Mouse (Mus musculus) heart, embryonic 16.5 days (tissue): ENCODE measurements around the gene Pxylp1. TPM values are rescaled to one million over a fixed set of nuclear protein-coding genes. Genes with fewer than 3 reads are reported as not detected.

Experiments used
- ATAC-seq: fragments of 200-750 bp; cut with Nextera tagmentation; replicated peaks from 2 replicates; pipeline ENCODE4 v1.8.0; 2017; ENCODE audit warnings: moderate number of reproducible peaks; ENCODE audit not compliant: insufficient read depth, low FRiP score; ENCODE audit errors: extremely low read depth
- H3K27ac ChIP-seq: fragments of 300-500 bp; sonication (generic); 2 replicates; pipeline ENCODE4 v1.5.1; 2014; ENCODE audit warnings: mild to moderate bottlenecking, low read length, control low read depth, moderate library complexity
- H3K27me3 ChIP-seq: fragments of 300-500 bp; sonication (generic); 2 replicates; pipeline ENCODE4 v1.6.1; 2014; ENCODE audit warnings: low read length, mixed read lengths; ENCODE audit not compliant: control insufficient read depth, insufficient read depth
- H3K36me3 ChIP-seq: fragments of 300-500 bp; sonication (generic); 2 replicates; pipeline ENCODE4 v1.6.1; 2014; ENCODE audit not compliant: control insufficient read depth, insufficient read depth
- H3K4me1 ChIP-seq: fragments of 300-500 bp; sonication (generic); 2 replicates; pipeline ENCODE4 v1.6.1; 2014; ENCODE audit warnings: low read length, mixed read lengths; ENCODE audit not compliant: control insufficient read depth, insufficient read depth
- H3K4me2 ChIP-seq: fragments of 300-500 bp; sonication (generic); 2 replicates; pipeline ENCODE4 v1.6.1; 2014; ENCODE audit warnings: low read depth, mild to moderate bottlenecking, control low read depth, low read length
- H3K4me3 ChIP-seq: fragments of 300-500 bp; sonication (generic); 2 replicates; pipeline ENCODE4 v1.5.1; 2014; ENCODE audit warnings: mild to moderate bottlenecking, control low read depth, low read length
- H3K9ac ChIP-seq: fragments of 300-500 bp; sonication (generic); 2 replicates; pipeline ENCODE4 v1.6.1; 2014; ENCODE audit warnings: low read length, control low read depth
- H3K9me3 ChIP-seq: fragments of 300-500 bp; sonication (generic); replicated peaks from 2 replicates; pipeline ENCODE4 v1.6.1; 2016; ENCODE audit warnings: low read length; ENCODE audit not compliant: control insufficient read depth
- WGBS: fragments of 180-500 bp; shearing (Covaris S2); extraction: QIAGEN DNeasy Blood & Tissue Kit; methylation state at CpG from one replicate; pipeline ENCODE4 v1.1.7; 2014; 5-methylcytosine and 5-hydroxymethylcytosine counted together
- polyA plus RNA-seq: library from polyadenylated mRNA; unstranded; fragments of >200 nt; fragmentation: Nextera tagmentation; extraction: Ambion mirVana; gene quantifications from 2 replicates; pipeline ENCODE4 v1.2.1, GENCODE M21; 2015

The Pxylp1 gene
- polyA plus RNA-seq, 1 experiment from 2014 or later = 25.8 TPM

GRCm38 (mm10) chr9:96870104-96870503, 22.4 kb downstream of the Pxylp1 start:
- peak overlapping the region; percentile 33; the same call in 1 of the 2 replicates for H3K27ac ChIP-seq
- H3K36me3 ChIP-seq = no peaks in the 10 kb centered on the region; the same call in 1 of the 2 replicates
- H3K9ac ChIP-seq = no peak overlapping the region
- H3K4me3 ChIP-seq = no peak overlapping the region
- 0 out of 2 replicates have a peak, but pooled peaks have one; percentile 11 for ATAC-seq
- no peak overlapping the region for H3K4me2 ChIP-seq
- H3K27me3 ChIP-seq = no peaks in the 10 kb centered on the region
- H3K9me3 ChIP-seq = no peaks in the 10 kb centered on the region; the same call in 1 of the 2 replicates
- 59% methylated on average over 8 of the region's 8 CpGs for WGBS
- H3K4me1 ChIP-seq = peaks cover 6% of the 10 kb centered on the region

- Histone ChIP-seq H3K4me3 (no peak overlapping the region), H3K4me2 (no peak overlapping the region), H3K27ac (peak overlapping the region; percentile 33; the same call in 1 of the 2 replicates), H3K9ac (no peak overlapping the region), H3K9me3 (no peaks in the 10 kb centered on the region; the same call in 1 of the 2 replicates), H3K27me3 (no peaks in the 10 kb centered on the region), H3K4me1 (peaks cover 6% of the 10 kb centered on the region; the same call in 1 of the 2 replicates), H3K36me3 (no peaks in the 10 kb centered on the region; the same call in 1 of the 2 replicates)
- ATAC-seq = no peak
- 83% methylated on average over 5 of the region's 5 CpGs for WGBS
These were observed 22.9 kb downstream of the Pxylp1 start for GRCm38 (mm10) chr9:96869542-96869941.

GRCm38 (mm10) chr9:96868546-96868945, 23.9 kb downstream of the Pxylp1 start:
- Histone ChIP-seq H3K9ac (no peak overlapping the region), H3K4me3 (no peak overlapping the region), H3K27ac (no peak overlapping the region), H3K9me3 (no peaks in the 10 kb centered on the region; the same call in 1 of the 2 replicates), H3K4me2 (no peak overlapping the region), H3K36me3 (no peaks in the 10 kb centered on the region; the same call in 1 of the 2 replicates), H3K27me3 (no peaks in the 10 kb centered on the region), H3K4me1 (peaks cover 7% of the 10 kb centered on the region)
- ATAC-seq = no peak
- WGBS = 73% methylated on average over 6 of the region's 6 CpGs

DNA sequence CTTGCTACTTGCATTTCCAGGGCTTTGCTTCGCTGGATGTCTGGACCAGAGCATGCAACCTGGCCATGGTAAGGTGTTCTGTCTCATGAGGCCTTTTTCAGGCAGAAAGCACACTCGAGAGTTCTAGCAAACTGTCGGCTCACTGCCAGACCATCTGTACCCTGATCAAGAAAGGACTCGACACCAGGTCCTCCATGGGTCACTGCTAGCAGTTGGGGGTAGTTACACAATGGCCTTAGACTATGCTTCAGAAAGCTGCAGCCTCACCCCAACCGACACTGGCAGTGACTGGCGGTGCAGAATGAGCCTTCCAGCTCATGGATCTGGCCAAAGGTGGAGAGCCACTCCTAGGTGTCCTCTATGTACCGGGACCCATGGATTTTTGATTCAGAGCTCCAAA, 25.3 kb downstream of the Pxylp1 start:
- no peak overlapping the region for H3K9ac ChIP-seq
- H3K36me3 ChIP-seq = no peaks in the 10 kb centered on the region
- H3K4me2 ChIP-seq = no peak overlapping the region
- no peaks in the 10 kb centered on the region; the same call in 1 of the 2 replicates for H3K9me3 ChIP-seq
- no peak overlapping the region for H3K27ac ChIP-seq
- ATAC-seq = no peak
- peaks cover 13% of the 10 kb centered on the region for H3K4me1 ChIP-seq
- 72% methylated on average over 7 of the region's 7 CpGs for WGBS
- H3K4me3 ChIP-seq = no peak overlapping the region
- no peaks in the 10 kb centered on the region for H3K27me3 ChIP-seq

DNA sequence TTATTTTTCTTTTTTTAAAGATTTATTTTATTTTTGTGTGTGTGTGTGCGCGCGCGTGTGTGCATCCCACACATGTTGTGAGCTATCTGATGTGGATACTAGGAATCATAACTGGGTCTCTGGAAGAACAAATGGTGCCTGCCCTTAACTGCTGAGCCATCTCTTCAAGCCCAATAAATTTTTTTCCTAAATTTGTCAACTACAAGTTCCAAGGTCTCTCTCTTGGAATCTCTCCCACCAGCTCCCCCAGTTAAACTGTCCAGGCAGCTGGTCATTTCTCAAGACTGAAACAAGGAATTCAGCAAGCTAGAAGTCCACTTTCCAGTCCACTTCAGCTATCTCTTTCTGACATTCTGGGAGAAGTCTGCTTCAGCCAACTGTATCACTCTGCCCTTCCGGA, 26.3 kb downstream of the Pxylp1 start:
- no peak overlapping the region for H3K4me3 ChIP-seq
- no peak overlapping the region for H3K4me2 ChIP-seq
- no peaks in the 10 kb centered on the region for H3K36me3 ChIP-seq
- 92% methylated on average over 5 of the region's 5 CpGs for WGBS
- no peak overlapping the region for H3K27ac ChIP-seq
- no peak for ATAC-seq
- H3K9ac ChIP-seq = no peak overlapping the region
- H3K27me3 ChIP-seq = no peaks in the 10 kb centered on the region
- no peaks in the 10 kb centered on the region; the same call in 1 of the 2 replicates for H3K9me3 ChIP-seq
- H3K4me1 ChIP-seq = peaks cover 22% of the 10 kb centered on the region

- H3K27me3 ChIP-seq = no peaks in the 10 kb centered on the region
- no peaks in the 10 kb centered on the region for H3K9me3 ChIP-seq
These were observed 26.9 kb downstream of the Pxylp1 start for GRCm38 (mm10) chr9:96865473-96866050.

DNA sequence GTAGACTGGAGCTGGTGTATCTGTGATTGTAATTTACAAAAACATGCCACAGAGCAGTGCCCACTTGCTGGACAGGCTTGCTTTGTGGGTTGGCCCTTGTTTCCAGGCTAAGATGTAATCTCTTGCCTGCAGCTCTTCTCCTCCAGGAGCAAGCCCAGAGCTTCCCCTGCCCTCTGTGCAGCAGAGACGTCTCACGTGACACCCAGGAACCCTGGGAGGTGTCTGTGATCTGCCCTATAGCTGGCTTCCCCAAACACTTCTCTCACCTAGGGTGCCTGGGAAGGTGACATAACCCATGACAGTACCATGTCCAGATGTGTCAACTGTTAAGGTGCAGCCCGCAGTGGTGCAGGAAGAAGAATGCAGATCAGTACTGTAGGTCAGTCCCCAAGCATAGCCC, 28.9 kb downstream of the Pxylp1 start:
- Histone ChIP-seq H3K9me3 (no peaks in the 10 kb centered on the region), H3K9ac (no peak overlapping the region), H3K4me1 (peaks cover 23% of the 10 kb centered on the region), H3K27me3 (no peaks in the 10 kb centered on the region), H3K4me2 (no peak overlapping the region), H3K27ac (no peak overlapping the region), H3K36me3 (no peaks in the 10 kb centered on the region), H3K4me3 (no peak overlapping the region)
- no peak for ATAC-seq
- WGBS = 45% methylated on average over 3 of the region's 3 CpGs

More at GRCm38 (mm10) chr9:96865473-96866050, 26.9 kb downstream of the Pxylp1 start:
- Histone ChIP-seq H3K4me2 (no peak overlapping the region), H3K27ac (no peak overlapping the region), H3K4me1 (peaks cover 28% of the 10 kb centered on the region), H3K36me3 (no peaks in the 10 kb centered on the region), H3K9ac (no peak overlapping the region), H3K4me3 (no peak overlapping the region)
- 68% methylated on average over 16 of the region's 16 CpGs for WGBS
- no peak for ATAC-seq

GRCm38 (mm10) chr9:96862836-96863235, 29.6 kb downstream of the Pxylp1 start:
- 50% methylated on average over 4 of the region's 4 CpGs for WGBS
- H3K27me3 ChIP-seq = no peaks in the 10 kb centered on the region
- peaks cover 26% of the 10 kb centered on the region for H3K4me1 ChIP-seq
- H3K4me3 ChIP-seq = no peak overlapping the region
- H3K27ac ChIP-seq = no peak overlapping the region
- H3K4me2 ChIP-seq = no peak overlapping the region
- no peak for ATAC-seq
- H3K9me3 ChIP-seq = no peaks in the 10 kb centered on the region
- H3K36me3 ChIP-seq = no peaks in the 10 kb centered on the region
- H3K9ac ChIP-seq = no peak overlapping the region

DNA sequence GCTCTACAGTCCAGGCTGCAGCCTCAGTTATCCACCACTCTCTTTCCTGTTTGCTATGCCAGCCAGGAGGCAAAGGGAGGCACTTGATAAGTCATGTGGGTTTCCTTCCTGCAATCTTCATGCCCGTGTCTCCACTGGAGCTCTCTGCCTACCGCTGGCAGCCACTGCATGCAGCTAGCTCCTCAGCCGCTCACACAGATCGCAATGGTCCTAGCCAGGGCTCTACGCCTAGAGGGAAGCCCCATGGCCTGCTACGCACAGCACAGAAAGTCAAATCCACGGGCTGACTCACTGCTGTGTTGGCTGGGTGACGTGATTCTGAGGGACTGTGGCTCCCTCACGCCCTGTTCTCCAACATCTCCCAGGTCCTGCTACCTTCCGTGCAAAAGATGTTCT, 31.4 kb downstream of the Pxylp1 start:
- Histone ChIP-seq H3K27ac (peak overlapping the region; percentile 55), H3K27me3 (no peaks in the 10 kb centered on the region), H3K9ac (peak overlapping the region; percentile 19; the same call in 1 of the 2 replicates), H3K9me3 (no peaks in the 10 kb centered on the region), H3K36me3 (no peaks in the 10 kb centered on the region), H3K4me3 (no peak overlapping the region), H3K4me1 (peaks cover 26% of the 10 kb centered on the region), H3K4me2 (no peak overlapping the region)
- ATAC-seq = peak; percentile 20; the same call in 1 of the 2 replicates
- 55% methylated on average over 10 of the region's 10 CpGs for WGBS
